In genomic region chr6:52236806-52237205, GRCm38 (mm10) we compare ENCODE assay signal across 20 mouse cellular contexts. TPM values are rescaled to one million over a fixed set of nuclear protein-coding genes. Genes with fewer than 3 reads are reported as not detected.
A peak's percentile ranks its signal among the peaks of the same experiment; 100 is the strongest.
DNase-seq lines count a peak whose midpoint lies in the region; ATAC-seq and TF ChIP-seq lines count a peak whose summit lies in the region.
"Had no signal": no experiment of that assay in that cellular context is flagged by ENCODE, and none has a peak within 500 bp of the region (broad histone marks: within the 10 kb centered on the region; RNA-seq: fewer than 3 reads in every experiment).

No protein-coding gene starts in this region.

- peak overlapping the region; percentile 11; the same call in 1 of the 2 replicates for H3K4me3 ChIP-seq in intestine, embryonic 14.5 days (ENCODE audit: low read depth, low read length)
- H3K4me3 ChIP-seq in intestine, embryonic 16.5 days (ENCODE audit: low read length) = no peak overlapping the region
- H3K4me3 ChIP-seq in intestine, postnatal 0 days (ENCODE audit: low read depth, low read length) = peak overlapping the region; percentile 11; the same call in 1 of the 2 replicates
- H3K4me3 ChIP-seq in kidney, postnatal 0 days (replicated peaks; ENCODE audit: low read depth, low read length) = peak overlapping the region; percentile 85
- H3K4me3 ChIP-seq in myocyte = peak overlapping the region; percentile 86
- H3K4me3 ChIP-seq: heart, embryonic 15.5 days; left cerebral cortex, adult 2 months; lung, embryonic 15.5 days had no signal

- H3K4me1 ChIP-seq in intestine, embryonic 14.5 days (replicated peaks; ENCODE audit: control insufficient read depth, insufficient read depth, low read length) = no peaks in the 10 kb centered on the region
- H3K4me1 ChIP-seq in intestine, embryonic 16.5 days (ENCODE audit: control insufficient read depth, insufficient read depth, low read length) = peaks cover 2% of the 10 kb centered on the region; the same call in 1 of the 2 replicates
- no peaks in the 10 kb centered on the region for H3K4me1 ChIP-seq in intestine, postnatal 0 days (replicated peaks; ENCODE audit: control insufficient read depth, insufficient read depth, low read length)
- H3K4me1 ChIP-seq in kidney, postnatal 0 days (replicated peaks; ENCODE audit: insufficient read depth, low read length) = peaks cover 13% of the 10 kb centered on the region

- H3K9ac ChIP-seq in intestine, embryonic 14.5 days (ENCODE audit: low read length) = peak overlapping the region; percentile 6; the same call in 1 of the 2 replicates
- H3K9ac ChIP-seq in intestine, embryonic 16.5 days (ENCODE audit: low read depth, low read length) = no peak overlapping the region
- no peak overlapping the region for H3K9ac ChIP-seq in intestine, postnatal 0 days (ENCODE audit: low read depth, low read length)
- peak overlapping the region; percentile 98 for H3K9ac ChIP-seq in kidney, postnatal 0 days (ENCODE audit: low read depth, low read length)
- H3K9ac ChIP-seq: heart, embryonic 15.5 days; lung, embryonic 15.5 days had no signal

- H3K27ac ChIP-seq in intestine, embryonic 14.5 days (ENCODE audit: low read depth) = no peak overlapping the region
- no peak overlapping the region for H3K27ac ChIP-seq in intestine, embryonic 16.5 days (ENCODE audit: low read length)
- no peak overlapping the region for H3K27ac ChIP-seq in intestine, postnatal 0 days (ENCODE audit: low read depth, low read length)
- H3K27ac ChIP-seq in kidney, postnatal 0 days = peak overlapping the region; percentile 55; the same call in 1 of the 2 replicates
- H3K27ac ChIP-seq: heart, embryonic 15.5 days; left cerebral cortex, adult 2 months; lung, embryonic 15.5 days had no signal

- H3K4me2 ChIP-seq in intestine, embryonic 14.5 days (ENCODE audit: low read length) = peak overlapping the region; percentile 40
- H3K4me2 ChIP-seq in intestine, embryonic 16.5 days (ENCODE audit: low read depth, low read length) = no peak overlapping the region
- no peak overlapping the region for H3K4me2 ChIP-seq in intestine, postnatal 0 days (replicated peaks; ENCODE audit: low read depth)
- H3K4me2 ChIP-seq in kidney, postnatal 0 days (ENCODE audit: low read length) = peak overlapping the region; percentile 92
- peak overlapping the region; percentile 79 for H3K4me2 ChIP-seq in myocyte (ENCODE audit: low read depth)
- H3K4me2 ChIP-seq: heart, embryonic 15.5 days; liver, embryonic 11.5 days; lung, embryonic 15.5 days had no signal

- intact Hi-C loops in heart, postnatal 36 days (cut with DNase I) = no loop called here

- ATAC-seq in intestine, embryonic 14.5 days (replicated peaks; ENCODE audit: low FRiP score, low TSS enrichment, low read depth) = no peak
- ATAC-seq in intestine, embryonic 16.5 days = no peak
- no peak for ATAC-seq in intestine, postnatal 0 days
- ATAC-seq in kidney, postnatal 0 days (replicated peaks; ENCODE audit: low FRiP score, low read depth) = no peak
- ATAC-seq: inflammation-experienced regulatory T-cells, adult 6 months had no signal

- no peaks in the 10 kb centered on the region for H3K9me3 ChIP-seq in intestine, embryonic 14.5 days (ENCODE audit: control insufficient read depth, low read length)
- no peaks in the 10 kb centered on the region for H3K9me3 ChIP-seq in intestine, embryonic 16.5 days (ENCODE audit: control insufficient read depth, low read length)
- H3K9me3 ChIP-seq in intestine, postnatal 0 days (ENCODE audit: control insufficient read depth) = no peaks in the 10 kb centered on the region
- no peaks in the 10 kb centered on the region for H3K9me3 ChIP-seq in kidney, postnatal 0 days (replicated peaks; ENCODE audit: low read length)
- H3K9me3 ChIP-seq: heart, embryonic 15.5 days; lung, embryonic 15.5 days had no signal

- WGBS in intestine, embryonic 14.5 days = 7% methylated on average over 3 of the region's 3 CpGs
- whole genome bisulfite sequencing in intestine, embryonic 16.5 days = 20% methylated on average over 3 of the region's 3 CpGs
- 10% methylated on average over 3 of the region's 3 CpGs for WGBS in intestine, postnatal 0 days
- WGBS in kidney, postnatal 0 days = 27% methylated on average over 3 of the region's 3 CpGs

- TF ChIP-seq CTCF in intestine, postnatal 0 days (IDR thresholded peaks at IDR 0.05; ENCODE audit: low read depth) = no peak
- TF ChIP-seq CTCF in kidney, postnatal 0 days (IDR thresholded peaks at IDR 0.05; ENCODE audit: low read depth) = no peak

- no peak for TF ChIP-seq POLR2A in myocyte (IDR thresholded peaks at IDR 0.05; ENCODE audit: insufficient read length, low read depth)

- no peaks in the 10 kb centered on the region for H3K36me3 ChIP-seq in intestine, embryonic 14.5 days (ENCODE audit: control insufficient read depth, insufficient read depth, low read length)
- no peaks in the 10 kb centered on the region for H3K36me3 ChIP-seq in intestine, embryonic 16.5 days (ENCODE audit: control insufficient read depth, insufficient read depth, low read length)
- no peaks in the 10 kb centered on the region for H3K36me3 ChIP-seq in intestine, postnatal 0 days (ENCODE audit: control insufficient read depth, insufficient read depth)
- no peaks in the 10 kb centered on the region for H3K36me3 ChIP-seq in kidney, postnatal 0 days (ENCODE audit: insufficient read depth, low read length)
- H3K36me3 ChIP-seq in myocyte (ENCODE audit: control insufficient read depth, insufficient read depth) = no peaks in the 10 kb centered on the region
- H3K36me3 ChIP-seq: heart, embryonic 15.5 days; lung, embryonic 15.5 days had no signal

- H3K27me3 ChIP-seq in intestine, embryonic 14.5 days (replicated peaks; ENCODE audit: control insufficient read depth, insufficient read depth, low read length) = peaks cover 100% of the 10 kb centered on the region
- H3K27me3 ChIP-seq in intestine, embryonic 16.5 days (replicated peaks; ENCODE audit: control insufficient read depth, insufficient read depth, low read length) = peaks cover 85% of the 10 kb centered on the region
- H3K27me3 ChIP-seq in intestine, postnatal 0 days (replicated peaks; ENCODE audit: control insufficient read depth, insufficient read depth, low read length) = peaks cover 100% of the 10 kb centered on the region
- no peaks in the 10 kb centered on the region for H3K27me3 ChIP-seq in kidney, postnatal 0 days (ENCODE audit: insufficient read depth, low read length)
- H3K27me3 ChIP-seq in myocyte (ENCODE audit: control insufficient read depth, insufficient read depth, insufficient read length) = no peaks in the 10 kb centered on the region

- H3K79me2 ChIP-seq in myocyte (ENCODE audit: control insufficient read depth, insufficient read depth) = peaks cover 78% of the 10 kb centered on the region

- H3ac ChIP-seq in myocyte (ENCODE audit: control insufficient read depth, insufficient read length) = no peak overlapping the region

- no peak for DNase-seq in intestine, embryonic 14.5 days (ENCODE audit: low spot score)
- DNase-seq in kidney, postnatal 0 days (ENCODE audit: low spot score) = no peak
- no peak for DNase-seq in right cerebral cortex, postnatal 36 days (ENCODE audit: low spot score in 2 of 2)
- DNase-seq in heart, postnatal 36 days = no peak
- DNase-seq: cerebellum, postnatal 14 days; gastrocnemius, postnatal 36 days; right cerebral cortex, postnatal 14 days had no signal

TF ChIP-seq in myocyte, 11 proteins besides CTCF, POLR2A, EP300 and RAD21 (continues in another document):
- TF ChIP-seq TCF12 (IDR thresholded peaks at IDR 0.05; ENCODE audit: insufficient read depth, poor library complexity, severe bottlenecking) (no peak), REST (IDR thresholded peaks at IDR 0.05; ENCODE audit: insufficient read depth, insufficient read length) (no peak), CEBPB (IDR thresholded peaks at IDR 0.05; ENCODE audit: insufficient read depth, poor library complexity, severe bottlenecking) (no peak)

RNA-seq across cellular contexts. Expression of gene Hoxa10, which starts 3.8 kb away (rescaled TPM):
- polyA plus RNA-seq in intestine, embryonic 14.5 days (2014; fragmentation: Nextera tagmentation; extraction: Ambion mirVana) = 15.6 and 20.4 TPM in 2 replicates
- 8.6 and 10.0 TPM in 2 replicates for polyA plus RNA-seq in intestine, embryonic 16.5 days (2015; fragmentation: Nextera tagmentation; extraction: Ambion mirVana)
- polyA plus RNA-seq in intestine, postnatal 0 days (2015; fragmentation: Nextera tagmentation; extraction: Ambion mirVana) = 0.17 and 7.8 TPM in 2 replicates
- 175 and 183 TPM in 2 replicates for polyA plus RNA-seq in kidney, postnatal 0 days (2015; fragmentation: Nextera tagmentation; extraction: Ambion mirVana)
- polyA plus RNA-seq in myocyte (2012; fragmentation: generic; extraction: Trizol) = 15.8 TPM
- total RNA-seq in heart, postnatal 36 days (2021) = not detected
- total RNA-seq: layer of hippocampus, adult 8-10 months; left cerebral cortex, adult 2 months; midbrain, postnatal 0 days had no signal
- polyA plus RNA-seq: embryonic facial prominence, embryonic 11.5 days; hindbrain, embryonic 11.5 days; inflammation-experienced regulatory T-cells, adult 6 months; midbrain, postnatal 0 days had no signal

RNA-seq across cellular contexts. Expression of gene Hoxa9, which starts 5.9 kb away (rescaled TPM):
- 4.2 and 7.1 TPM in 2 replicates for polyA plus RNA-seq in intestine, embryonic 14.5 days (2014; fragmentation: Nextera tagmentation; extraction: Ambion mirVana)
- 3.0 and 3.2 TPM in 2 replicates for polyA plus RNA-seq in intestine, embryonic 16.5 days (2015; fragmentation: Nextera tagmentation; extraction: Ambion mirVana)
- 1.1 and 3.0 TPM in 2 replicates for polyA plus RNA-seq in intestine, postnatal 0 days (2015; fragmentation: Nextera tagmentation; extraction: Ambion mirVana)
- polyA plus RNA-seq in kidney, postnatal 0 days (2015; fragmentation: Nextera tagmentation; extraction: Ambion mirVana) = 57.3 and 57.8 TPM in 2 replicates
- polyA plus RNA-seq in myocyte (2012; fragmentation: generic; extraction: Trizol) = 17.7 TPM
- total RNA-seq in heart, postnatal 36 days (2021) = not detected
- total RNA-seq: layer of hippocampus, adult 8-10 months; left cerebral cortex, adult 2 months; midbrain, postnatal 0 days had no signal
- polyA plus RNA-seq: midbrain, postnatal 0 days had no signal

RNA-seq across cellular contexts. Expression of gene Hoxa11, which starts 8.8 kb away (rescaled TPM):
- 2.0 and 2.6 TPM in 2 replicates for polyA plus RNA-seq in intestine, embryonic 14.5 days (2014; fragmentation: Nextera tagmentation; extraction: Ambion mirVana)
- 1.4 and 1.9 TPM in 2 replicates for polyA plus RNA-seq in intestine, embryonic 16.5 days (2015; fragmentation: Nextera tagmentation; extraction: Ambion mirVana)
- 1.1 TPM in 1 of 2 replicates, not detected in the other for polyA plus RNA-seq in intestine, postnatal 0 days (2015; fragmentation: Nextera tagmentation; extraction: Ambion mirVana)
- 24.7 and 27.7 TPM in 2 replicates for polyA plus RNA-seq in kidney, postnatal 0 days (2015; fragmentation: Nextera tagmentation; extraction: Ambion mirVana)
- 10.9 TPM for polyA plus RNA-seq in myocyte (2012; fragmentation: generic; extraction: Trizol)
- total RNA-seq in heart, postnatal 36 days (2021) = not detected
- total RNA-seq: layer of hippocampus, adult 8-10 months; left cerebral cortex, adult 2 months; megakaryocyte, adult 5-6 weeks; midbrain, postnatal 0 days had no signal
- polyA plus RNA-seq: embryonic facial prominence, embryonic 11.5 days; heart, embryonic 15.5 days; hindbrain, embryonic 11.5 days; inflammation-experienced regulatory T-cells, adult 6 months; lung, embryonic 15.5 days; midbrain, postnatal 0 days had no signal

RNA-seq across cellular contexts. Expression of gene Hoxa7, which starts 15.2 kb away (rescaled TPM):
- 9.2 and 10.1 TPM in 2 replicates for polyA plus RNA-seq in intestine, embryonic 14.5 days (2014; fragmentation: Nextera tagmentation; extraction: Ambion mirVana)
- 6.0 and 8.2 TPM in 2 replicates for polyA plus RNA-seq in intestine, embryonic 16.5 days (2015; fragmentation: Nextera tagmentation; extraction: Ambion mirVana)
- 5.6 and 6.2 TPM in 2 replicates for polyA plus RNA-seq in intestine, postnatal 0 days (2015; fragmentation: Nextera tagmentation; extraction: Ambion mirVana)
- polyA plus RNA-seq in kidney, postnatal 0 days (2015; fragmentation: Nextera tagmentation; extraction: Ambion mirVana) = 29.7 and 31.7 TPM in 2 replicates
- polyA plus RNA-seq in myocyte (2012; fragmentation: generic; extraction: Trizol) = 11.9 TPM
- total RNA-seq in heart, postnatal 36 days (2021) = under 1 TPM; 0.24 to 0.47 TPM
- total RNA-seq: layer of hippocampus, adult 8-10 months; left cerebral cortex, adult 2 months; midbrain, postnatal 0 days had no signal
- polyA plus RNA-seq: inflammation-experienced regulatory T-cells, adult 6 months; midbrain, postnatal 0 days had no signal

RNA-seq across cellular contexts. Expression of gene Gm28308, which starts 23.7 kb away (rescaled TPM):
- not detected in 2 replicates for polyA plus RNA-seq in intestine, embryonic 14.5 days (2014; fragmentation: Nextera tagmentation; extraction: Ambion mirVana)
- polyA plus RNA-seq in intestine, embryonic 16.5 days (2015; fragmentation: Nextera tagmentation; extraction: Ambion mirVana) = not detected in 2 replicates
- polyA plus RNA-seq in intestine, postnatal 0 days (2015; fragmentation: Nextera tagmentation; extraction: Ambion mirVana) = not detected in 2 replicates
- polyA plus RNA-seq in kidney, postnatal 0 days (2015; fragmentation: Nextera tagmentation; extraction: Ambion mirVana) = 0.66 and 2.1 TPM in 2 replicates
- 0.52 TPM for polyA plus RNA-seq in myocyte (2012; fragmentation: generic; extraction: Trizol)
- not detected for total RNA-seq in heart, postnatal 36 days (2021)
- total RNA-seq: layer of hippocampus, adult 8-10 months; left cerebral cortex, adult 2 months; megakaryocyte, adult 5-6 weeks; midbrain, postnatal 0 days had no signal
- polyA plus RNA-seq: heart, embryonic 15.5 days; hindbrain, embryonic 11.5 days; inflammation-experienced regulatory T-cells, adult 6 months; liver, embryonic 11.5 days; lung, embryonic 15.5 days; midbrain, postnatal 0 days had no signal

Comparison
In these comparisons a context has a peak if more than half of its experiments do, and no peak if none do; other contexts are left out.
1. H3K4me2 ChIP-seq: peak in intestine, embryonic 14.5 days (single experiment), kidney, postnatal 0 days (single experiment) and myocyte (single experiment); none in intestine, embryonic 16.5 days (single experiment) and intestine, postnatal 0 days (single experiment).
2. H3K9ac ChIP-seq: peak in intestine, embryonic 14.5 days (single experiment) and kidney, postnatal 0 days (single experiment); none in intestine, embryonic 16.5 days (single experiment) and intestine, postnatal 0 days (single experiment).